Mouse (Mus musculus): Measurements from ENCODE around the gene Ctsf. TPM values are rescaled to one million over a fixed set of nuclear protein-coding genes. Genes with fewer than 3 reads are reported as not detected.

Gene Ctsf
- polyA plus RNA-seq (2012; rRNA removed; ENCODE audit: low replicate concordance): 105 and 179 TPM in 2 replicates

GRCm38 (mm10) chr19:4854552-4855469, at the start of gene Ctsf:
Ctsf (plus strand) TSS chr19:4855130.

GRCm38 (mm10) chr19:4811063-4811908, 43.6 kb upstream of the Ctsf start, which contains the start of the genes Gm21992 and Rbm14:
Gm21992 (minus strand) TSS chr19:4811612.
Rbm14 (minus strand) TSS chr19:4811634.

GRCm38 (mm10) chr19:4839149-4839548, 15.8 kb upstream of the Ctsf start, which contains the start of the genes Ccs and Ccdc87:
Ccs (minus strand) TSS chr19:4839332.
Ccdc87 (plus strand) TSS chr19:4839366.

GRCm38 (mm10) chr19:4877785-4878184, 22.9 kb downstream of the Ctsf start, which contains the start of gene Actn3:
Actn3 (minus strand) TSS chr19:4877909.

DNA sequence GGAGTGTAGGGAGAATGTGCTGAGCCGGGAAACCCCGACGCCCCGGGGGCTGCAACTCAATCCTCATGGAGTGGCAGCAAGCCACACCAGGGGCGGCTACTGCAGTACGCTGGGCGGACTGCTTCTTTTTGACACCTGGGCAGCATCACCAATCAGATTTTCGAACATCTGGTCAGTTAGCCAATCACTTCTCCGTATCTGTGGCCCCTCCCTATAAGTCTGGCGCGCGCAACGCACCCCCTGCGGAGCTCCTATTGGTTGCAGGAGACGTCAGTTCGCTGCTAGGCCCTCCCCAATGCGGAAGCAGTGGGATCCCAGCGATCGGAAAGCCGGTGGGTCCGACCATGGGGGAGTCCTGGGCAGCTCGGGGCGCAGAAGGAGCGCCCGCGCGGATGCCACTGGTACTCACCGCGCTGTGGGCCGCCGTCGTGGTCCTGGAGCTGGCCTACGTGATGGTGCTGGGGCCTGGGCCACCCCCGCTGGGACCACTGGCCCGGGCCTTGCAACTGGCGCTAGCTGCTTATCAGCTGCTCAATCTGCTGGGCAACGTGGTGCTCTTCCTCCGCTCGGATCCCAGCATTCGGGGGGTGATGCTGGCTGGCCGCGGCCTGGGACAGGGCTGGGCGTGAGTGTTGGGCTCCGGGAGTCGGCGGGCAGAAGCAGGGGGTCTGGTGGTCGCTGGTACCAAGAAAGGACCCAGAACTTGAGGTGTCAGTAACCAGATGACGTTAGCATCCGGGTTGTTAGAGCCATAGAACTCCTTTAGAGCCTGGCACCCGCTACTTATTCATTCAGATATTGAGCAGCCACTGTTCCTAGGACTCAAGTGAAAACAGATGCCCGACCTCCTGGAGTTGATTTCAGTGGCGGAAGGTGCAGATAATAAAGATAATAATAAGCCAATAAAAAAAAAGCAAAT, 23.7 kb downstream of the Ctsf start, which contains the start of gene Zdhhc24:
Gene Zdhhc24 (plus strand): TSS at position 264 of the 919 bp plus-strand sequence.

GRCm38 (mm10) chr19:4905979-4906794, 51.3 kb downstream of the Ctsf start, which contains the start of gene Bbs1:
Bbs1 (minus strand) TSS chr19:4906628.

Other genes starting within 250 kb of the Ctsf start
- 3.6 and 42.6 TPM in 2 replicates for gene Lrfn4, start 239.5 kb upstream of the Ctsf start, polyA plus RNA-seq (2012; rRNA removed; ENCODE audit: low replicate concordance)
- gene Rce1, start 229.5 kb upstream of the Ctsf start, polyA plus RNA-seq (2012; rRNA removed; ENCODE audit: low replicate concordance): 54.7 and 99.8 TPM in 2 replicates
- 0.30 and 1.2 TPM in 2 replicates for gene Gm960, start 156.5 kb upstream of the Ctsf start, polyA plus RNA-seq (2012; rRNA removed; ENCODE audit: low replicate concordance)
- 0.06 and 2.2 TPM in 2 replicates for gene Sptbn2, start 144.0 kb upstream of the Ctsf start, polyA plus RNA-seq (2012; rRNA removed; ENCODE audit: low replicate concordance)
- 6.8 and 14.3 TPM in 2 replicates for gene Rbm4b, start 98.6 kb upstream of the Ctsf start, polyA plus RNA-seq (2012; rRNA removed; ENCODE audit: low replicate concordance)
- 29.6 and 56.3 TPM in 2 replicates for gene Rbm4, start 61.2 kb upstream of the Ctsf start, polyA plus RNA-seq (2012; rRNA removed; ENCODE audit: low replicate concordance)
- gene Gm21992, start 43.5 kb upstream of the Ctsf start, polyA plus RNA-seq (2012; rRNA removed; ENCODE audit: low replicate concordance): 11.3 and 18.0 TPM in 2 replicates
- gene Rbm14, start 43.5 kb upstream of the Ctsf start, polyA plus RNA-seq (2012; rRNA removed; ENCODE audit: low replicate concordance): 27.1 and 47.6 TPM in 2 replicates
- gene Ccs, start 15.8 kb upstream of the Ctsf start, polyA plus RNA-seq (2012; rRNA removed; ENCODE audit: low replicate concordance): 46.5 and 55.3 TPM in 2 replicates
- gene Ccdc87, start 15.8 kb upstream of the Ctsf start, polyA plus RNA-seq (2012; rRNA removed; ENCODE audit: low replicate concordance): 0.13 and 0.16 TPM in 2 replicates
- 1.5 and 1.6 TPM in 2 replicates for gene Actn3, start 22.8 kb downstream of the Ctsf start, polyA plus RNA-seq (2012; rRNA removed; ENCODE audit: low replicate concordance)
- gene Zdhhc24, start 23.5 kb downstream of the Ctsf start, polyA plus RNA-seq (2012; rRNA removed; ENCODE audit: low replicate concordance): 28.3 and 28.8 TPM in 2 replicates
- 4.1 and 7.4 TPM in 2 replicates for gene Bbs1, start 51.5 kb downstream of the Ctsf start, polyA plus RNA-seq (2012; rRNA removed; ENCODE audit: low replicate concordance)
- gene Dpp3, start 73.2 kb downstream of the Ctsf start, polyA plus RNA-seq (2012; rRNA removed; ENCODE audit: low replicate concordance): 75.1 and 132 TPM in 2 replicates
- 5.9 and 11.0 TPM in 2 replicates for gene Peli3, start 88.0 kb downstream of the Ctsf start, polyA plus RNA-seq (2012; rRNA removed; ENCODE audit: low replicate concordance)
- 32.2 and 40.6 TPM in 2 replicates for gene Mrpl11, start 107.0 kb downstream of the Ctsf start, polyA plus RNA-seq (2012; rRNA removed; ENCODE audit: low replicate concordance)
- 1.3 and 12.3 TPM in 2 replicates for gene Npas4, start 135.2 kb downstream of the Ctsf start, polyA plus RNA-seq (2012; rRNA removed; ENCODE audit: low replicate concordance)
- gene Slc29a2, start 168.7 kb downstream of the Ctsf start, polyA plus RNA-seq (2012; rRNA removed; ENCODE audit: low replicate concordance): 6.3 and 23.7 TPM in 2 replicates
- 47.3 and 48.9 TPM in 2 replicates for gene B4gat1, start 183.7 kb downstream of the Ctsf start, polyA plus RNA-seq (2012; rRNA removed; ENCODE audit: low replicate concordance)
- 0.40 and 0.49 TPM in 2 replicates for gene AC124502.3, start 183.8 kb downstream of the Ctsf start, polyA plus RNA-seq (2012; rRNA removed; ENCODE audit: low replicate concordance)
- gene Brms1, start 186.2 kb downstream of the Ctsf start, polyA plus RNA-seq (2012; rRNA removed; ENCODE audit: low replicate concordance): 30.7 and 31.8 TPM in 2 replicates
- gene Rin1, start 195.4 kb downstream of the Ctsf start, polyA plus RNA-seq (2012; rRNA removed; ENCODE audit: low replicate concordance): 7.9 and 14.8 TPM in 2 replicates
- 89.6 and 139 TPM in 2 replicates for gene Cd248, start 212.9 kb downstream of the Ctsf start, polyA plus RNA-seq (2012; rRNA removed; ENCODE audit: low replicate concordance)
- 2.0 and 9.4 TPM in 2 replicates for gene Tmem151a, start 230.4 kb downstream of the Ctsf start, polyA plus RNA-seq (2012; rRNA removed; ENCODE audit: low replicate concordance)
- gene Yif1a, start 233.4 kb downstream of the Ctsf start, polyA plus RNA-seq (2012; rRNA removed; ENCODE audit: low replicate concordance): 187 and 209 TPM in 2 replicates
- 0.57 and 4.0 TPM in 2 replicates for gene Cnih2, start 243.4 kb downstream of the Ctsf start, polyA plus RNA-seq (2012; rRNA removed; ENCODE audit: low replicate concordance)

All from subcutaneous adipose tissue, adult 2 months (tissue).